Mouse (Mus musculus): ENCODE measurements around the gene Dcp1b.

DNA sequence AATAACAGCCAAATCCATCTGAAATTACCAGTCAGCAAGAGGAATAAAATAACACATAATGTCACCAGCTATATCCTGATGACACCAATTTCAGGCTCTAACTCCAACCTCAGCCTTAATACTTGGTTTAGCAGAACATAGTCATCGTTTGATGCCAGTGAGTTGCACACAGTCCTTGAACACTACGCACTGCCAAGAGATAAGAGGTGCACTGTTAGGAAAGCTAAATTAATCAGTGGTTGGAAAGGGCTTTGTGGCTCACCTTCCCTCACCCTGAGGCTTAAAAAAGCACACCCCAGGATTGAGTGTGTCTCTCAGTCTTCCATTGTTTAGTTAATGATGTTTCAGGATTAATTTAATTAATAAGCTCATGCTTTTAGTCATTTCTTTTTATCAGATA is 5.1 kb downstream of the Dcp1b start:
- TF ChIP-seq CTCF (IDR thresholded peaks at IDR 0.05; ENCODE audit: borderline replicate concordance, control insufficient read depth, extremely low read depth, insufficient read depth, low read length, poor library complexity) (no peak), POLR2A (IDR thresholded peaks at IDR 0.05; ENCODE audit: control insufficient read depth, extremely low read depth, insufficient read depth, low read length, poor library complexity) (no peak)
